Mouse (Mus musculus) stomach, postnatal 0 days (tissue): ENCODE data around the gene Gm20422. TPM values are rescaled to one million over a fixed set of nuclear protein-coding genes. Genes with fewer than 3 reads are reported as not detected.

Experiments used
- ATAC-seq: fragments of 200-750 bp; cut with Nextera tagmentation; 2 replicates; pipeline ENCODE4 v1.8.0; 2017; ENCODE audit not compliant: low FRiP score, low TSS enrichment
- DNase-seq: peaks from one replicate; pipeline ENCODE4 v3.0.0-alpha.2; 2016; ENCODE audit warnings: low spot score
- H3K27ac ChIP-seq: fragments of 300-500 bp; sonication (generic); replicated peaks from 2 replicates; pipeline ENCODE4 v1.5.1; 2014; ENCODE audit warnings: mild to moderate bottlenecking, control low read depth
- H3K27me3 ChIP-seq: fragments of 300-500 bp; sonication (generic); 2 replicates; pipeline ENCODE4 v1.6.1; 2014; ENCODE audit warnings: low read length; ENCODE audit not compliant: control insufficient read depth, insufficient read depth
- H3K36me3 ChIP-seq: fragments of 300-500 bp; sonication (generic); 2 replicates; pipeline ENCODE4 v1.6.1; 2014; ENCODE audit warnings: low read length, mixed read lengths; ENCODE audit not compliant: control insufficient read depth, insufficient read depth
- H3K4me1 ChIP-seq: fragments of 300-500 bp; sonication (generic); replicated peaks from 2 replicates; pipeline ENCODE4 v1.6.1; 2014; ENCODE audit warnings: antibody characterized with exemption; ENCODE audit not compliant: control insufficient read depth, insufficient read depth
- H3K4me2 ChIP-seq: fragments of 300-500 bp; sonication (generic); replicated peaks from 2 replicates; pipeline ENCODE4 v1.6.1; 2014; ENCODE audit warnings: low read depth, mild to moderate bottlenecking, control low read depth, moderate library complexity
- H3K4me3 ChIP-seq: fragments of 300-500 bp; sonication (generic); 2 replicates; pipeline ENCODE4 v1.5.1; 2014; ENCODE audit warnings: low read depth, low read length, control low read depth
- H3K9ac ChIP-seq: fragments of 300-500 bp; sonication (generic); 2 replicates; pipeline ENCODE4 v1.6.1; 2014; ENCODE audit warnings: mild to moderate bottlenecking, low read length, control low read depth, mixed read lengths
- H3K9me3 ChIP-seq: fragments of 300-500 bp; sonication (generic); 2 replicates; pipeline ENCODE4 v1.6.1; 2016; ENCODE audit warnings: low read length; ENCODE audit not compliant: control insufficient read depth
- CTCF ChIP-seq: IDR thresholded peaks from 2 replicates; pipeline ENCODE4 v1.5.1; 2016; ENCODE audit warnings: antibody characterized with exemption, low read depth, mild to moderate bottlenecking, moderate library complexity
- EP300 ChIP-seq: optimal IDR thresholded peaks from 2 replicates; pipeline ENCODE3; 2016; ENCODE audit warnings: antibody characterized with exemption
- WGBS: fragments of 180-500 bp; shearing (Covaris S2); extraction: QIAGEN DNeasy Blood & Tissue Kit; methylation state at CpG from one replicate; pipeline ENCODE4 v1.1.7; 2014; 5-methylcytosine and 5-hydroxymethylcytosine counted together
- polyA plus RNA-seq: library from polyadenylated mRNA; unstranded; fragments of >200 nt; fragmentation: Nextera tagmentation; extraction: Ambion mirVana; gene quantifications from 2 replicates; pipeline ENCODE4 v1.2.1, GENCODE M21; 2015

The Gm20422 gene
- polyA plus RNA-seq, 1 experiment from 2014 or later, result 0.39 TPM

DNA sequence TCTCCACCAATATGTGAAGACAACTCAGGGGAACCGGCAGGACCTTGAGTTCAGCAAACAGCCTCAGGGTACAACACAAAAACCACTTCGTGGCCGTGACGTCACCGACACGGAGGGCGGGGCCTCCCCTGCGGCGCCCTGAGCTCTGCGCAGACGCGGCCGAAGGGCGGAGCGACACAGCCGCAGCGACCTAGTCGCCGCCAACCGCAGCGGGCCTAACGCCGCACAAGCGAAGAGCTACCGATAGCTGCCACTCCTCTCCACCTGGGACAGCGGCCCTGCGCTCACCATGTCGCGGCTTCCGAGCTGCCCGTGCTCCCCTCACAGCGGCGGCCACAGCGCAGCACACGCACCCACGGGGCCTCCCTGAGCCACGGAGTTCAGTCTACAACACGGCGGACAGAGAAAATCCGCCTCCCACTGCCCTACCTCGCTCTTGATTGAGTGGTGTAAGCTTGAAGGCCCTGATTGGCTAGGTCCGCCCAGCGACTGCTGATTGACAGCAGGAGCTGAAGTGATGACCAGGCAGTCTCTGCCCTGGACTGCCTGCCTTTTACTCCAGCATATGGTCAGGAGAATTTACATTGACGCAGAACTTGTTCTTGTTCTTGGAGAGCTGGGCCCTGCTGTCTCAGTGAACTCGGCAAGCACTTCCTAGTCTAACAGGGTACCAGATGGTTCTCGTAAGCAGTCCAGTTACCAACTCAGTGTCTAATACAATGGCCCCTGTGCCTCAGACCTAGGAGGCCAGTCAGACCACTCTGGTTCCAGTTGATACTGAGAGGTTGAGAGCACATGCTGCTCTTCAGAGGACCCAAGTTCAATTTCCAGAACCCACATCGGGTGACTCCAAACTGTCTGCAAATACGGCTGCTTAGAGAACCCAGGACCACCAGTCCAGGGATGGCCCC lies 24.9 kb downstream of the Gm20422 start, which contains the start of gene Zfp963:
Gene Zfp963 (minus strand): TSS at position 427 of the 911 bp plus-strand sequence.
- peak; percentile 95 for DNase-seq
- Histone ChIP-seq H3K4me1 (peaks cover 3% of the 10 kb centered on the region; the same call in 1 of the 2 replicates), H3K27me3 (no peaks in the 10 kb centered on the region), H3K4me2 (peak within 1 kb of the TSS; percentile 54), H3K9ac (peak within 1 kb of the TSS; percentile 84), H3K27ac (peak within 1 kb of the TSS; percentile 97), H3K9me3 (no peaks in the 10 kb centered on the region), H3K4me3 (peak within 1 kb of the TSS; percentile 58), H3K36me3 (no peaks in the 10 kb centered on the region)
- ATAC-seq, result peak; percentile 99
- TF ChIP-seq EP300, result no peak
- no peak for TF ChIP-seq CTCF
- 3% methylated on average over 47 of the region's 48 CpGs for WGBS

- Histone ChIP-seq H3K4me3 (no peak overlapping the region), H3K9me3 (no peaks in the 10 kb centered on the region), H3K27me3 (no peaks in the 10 kb centered on the region), H3K27ac (no peak overlapping the region), H3K4me1 (no peaks in the 10 kb centered on the region), H3K4me2 (no peak overlapping the region), H3K36me3 (0 out of 2 replicates have a peak, but pooled peaks cover 2% of the 10 kb centered on the region), H3K9ac (no peak overlapping the region)
- DNase-seq, result no peak
- no peak for ATAC-seq
- TF ChIP-seq EP300 (no peak), CTCF (no peak)
- 74% methylated on average over 2 of the region's 2 CpGs for WGBS
Observed at GRCm38 (mm10) chr8:69741231-69741630, 33.5 kb downstream of the Gm20422 start.

DNA sequence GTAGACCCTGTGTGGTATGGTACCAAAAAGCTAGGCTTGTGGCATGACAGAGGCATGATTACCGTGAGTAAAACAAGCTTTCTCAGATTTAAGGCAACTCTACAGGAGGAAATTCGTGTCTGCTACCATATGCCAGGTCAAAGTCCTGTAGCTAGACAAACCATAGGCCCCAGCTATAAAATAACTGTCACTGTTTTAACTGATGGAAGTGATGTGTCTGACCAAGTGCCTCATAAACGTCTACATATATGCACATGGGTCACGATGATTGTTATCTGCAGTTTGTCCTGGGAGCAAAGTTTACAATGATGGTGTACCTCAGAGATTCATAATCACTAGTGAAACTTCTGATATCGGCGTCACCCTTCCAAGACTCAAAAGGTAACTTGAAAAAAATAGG lies 33.9 kb downstream of the Gm20422 start:
- Histone ChIP-seq H3K36me3 (0 out of 2 replicates have a peak, but pooled peaks cover 2% of the 10 kb centered on the region), H3K9me3 (no peaks in the 10 kb centered on the region), H3K4me3 (no peak overlapping the region), H3K27me3 (no peaks in the 10 kb centered on the region), H3K4me1 (no peaks in the 10 kb centered on the region), H3K9ac (no peak overlapping the region), H3K27ac (no peak overlapping the region), H3K4me2 (no peak overlapping the region)
- DNase-seq (no peak), ATAC-seq (no peak)
- TF ChIP-seq EP300 (no peak), CTCF (no peak)
- WGBS, result 84% methylated on average over 6 of the region's 6 CpGs

DNA sequence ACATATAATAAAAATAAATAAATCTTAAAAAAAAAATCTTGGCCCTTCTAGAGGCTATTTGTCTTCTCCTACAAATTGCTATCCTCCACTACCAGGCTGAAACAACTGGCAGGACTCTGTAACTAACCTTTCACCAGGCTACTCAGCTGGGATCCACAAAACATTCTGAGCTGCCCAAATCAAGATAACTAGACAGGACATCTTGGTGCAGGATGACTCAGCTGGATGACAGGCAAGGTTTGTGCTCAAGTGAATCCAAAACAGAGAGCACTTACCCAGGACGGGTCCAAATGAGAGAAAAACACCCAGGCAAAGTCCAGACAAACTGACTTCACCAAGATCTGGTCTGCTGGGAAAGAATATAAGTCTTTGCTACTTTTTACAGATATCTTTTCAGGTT lies 39.2 kb downstream of the Gm20422 start:
- ATAC-seq, result no peak
- 77% methylated on average over 1 of the region's 1 CpGs for WGBS

GRCm38 (mm10) chr8:69717232-69717580 lies 57.5 kb downstream of the Gm20422 start:
- no peak; the same call in 1 of the 2 replicates for ATAC-seq
- Histone ChIP-seq H3K9ac (peak overlapping the region; percentile 38), H3K9me3 (no peaks in the 10 kb centered on the region), H3K4me3 (peak overlapping the region; percentile 21), H3K4me2 (peak overlapping the region; percentile 53), H3K36me3 (no peaks in the 10 kb centered on the region), H3K27ac (no peak overlapping the region; the same call in 1 of the 2 replicates), H3K4me1 (0 out of 2 replicates have a peak, but pooled peaks cover 2% of the 10 kb centered on the region), H3K27me3 (no peaks in the 10 kb centered on the region)
- DNase-seq, result no peak
- TF ChIP-seq CTCF (no peak), EP300 (no peak)
- WGBS, result 41% methylated on average over 5 of the region's 5 CpGs

More for the DNA sequence above, 39.2 kb downstream of the Gm20422 start:
- no peak overlapping the region for H3K27ac ChIP-seq
- TF ChIP-seq EP300 (no peak), CTCF (no peak)
- DNase-seq, result no peak
- no peaks in the 10 kb centered on the region for H3K27me3 ChIP-seq
- no peak overlapping the region for H3K4me3 ChIP-seq
- H3K9ac ChIP-seq, result no peak overlapping the region
- no peaks in the 10 kb centered on the region for H3K36me3 ChIP-seq
- no peaks in the 10 kb centered on the region for H3K4me1 ChIP-seq
- no peaks in the 10 kb centered on the region for H3K9me3 ChIP-seq
- no peak overlapping the region for H3K4me2 ChIP-seq
